Mouse (Mus musculus): ENCODE measurements around the gene Gata3.

DNA sequence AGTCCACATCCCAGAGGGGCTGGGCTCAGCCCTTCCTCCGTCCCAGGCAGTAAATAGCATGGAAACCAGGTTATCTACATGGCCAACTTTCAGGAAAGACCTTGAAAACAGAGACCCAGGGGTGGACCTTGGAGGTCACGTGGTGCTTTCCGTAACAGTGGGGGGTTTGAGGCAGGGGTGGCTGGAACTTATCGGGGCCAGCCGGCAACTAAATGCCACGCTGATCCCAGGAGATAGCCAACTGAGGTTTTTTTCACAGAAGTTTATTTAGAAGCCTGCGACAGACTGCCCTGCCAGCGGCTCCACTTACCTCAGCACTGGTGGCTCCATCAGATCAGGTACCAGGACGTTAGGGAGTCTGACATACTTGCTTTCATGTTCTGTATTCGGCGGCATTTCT lies 16.2 kb upstream of the Gata3 start:
- TF ChIP-seq POLR2A (IDR thresholded peaks at IDR 0.05; ENCODE audit: low read depth, low read length) (no peak), CTCF (conservative IDR thresholded peaks at IDR 0.05; ENCODE audit: insufficient read depth, insufficient read length, low read depth, low read length) (no peak)

Measured in kidney, adult 2 months (tissue).